Mouse (Mus musculus) heart, adult 9 months (tissue): ENCODE measurements around the gene Slc12a8.
A peak's percentile ranks its signal among the peaks of the same experiment; 100 is the strongest.

Experiments used
- DNase-seq, 2 experiments: peaks; one replicate each; pipeline ENCODE4 v3.0.0; 2022; ENCODE audit warnings: low spot score in 2 of 2

The Slc12a8 gene

GRCm38 (mm10) chr16:33583333-33583732 lies 66.2 kb downstream of the Slc12a8 start:
- DNase-seq = no peak

DNA sequence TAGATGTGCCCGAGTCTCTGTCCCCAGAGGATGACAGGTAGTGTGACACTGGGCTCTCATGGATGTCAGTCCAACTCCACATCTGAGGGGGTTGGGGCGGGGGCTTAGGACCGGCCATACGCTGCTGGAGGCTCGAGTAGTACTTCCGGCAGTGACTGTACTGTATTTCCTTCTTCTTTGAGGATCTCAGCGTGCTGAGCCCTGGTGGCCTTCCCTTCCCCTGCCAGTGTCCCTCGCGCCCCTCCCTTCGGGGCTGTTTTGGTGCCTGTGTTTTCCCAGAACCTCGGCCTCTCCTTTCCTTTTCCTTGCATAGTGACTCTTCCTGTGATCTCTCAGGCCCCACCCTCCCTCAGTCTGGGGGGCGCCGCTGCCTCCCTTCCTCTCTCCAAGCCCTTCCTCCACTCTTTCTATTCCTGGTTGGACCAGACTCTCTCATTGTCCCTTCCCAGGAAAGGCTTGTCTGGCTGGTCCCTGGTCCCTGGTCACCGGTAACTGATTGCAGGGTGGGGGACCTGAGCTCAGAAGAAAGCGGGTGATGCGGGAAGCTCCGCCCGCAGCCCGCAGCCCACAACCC lies 66.8 kb downstream of the Slc12a8 start:
- peak; percentile 80 to 85 for DNase-seq

GRCm38 (mm10) chr16:33584455-33585082 lies 67.4 kb downstream of the Slc12a8 start:
- DNase-seq = peak; percentile 62 to 78

DNA sequence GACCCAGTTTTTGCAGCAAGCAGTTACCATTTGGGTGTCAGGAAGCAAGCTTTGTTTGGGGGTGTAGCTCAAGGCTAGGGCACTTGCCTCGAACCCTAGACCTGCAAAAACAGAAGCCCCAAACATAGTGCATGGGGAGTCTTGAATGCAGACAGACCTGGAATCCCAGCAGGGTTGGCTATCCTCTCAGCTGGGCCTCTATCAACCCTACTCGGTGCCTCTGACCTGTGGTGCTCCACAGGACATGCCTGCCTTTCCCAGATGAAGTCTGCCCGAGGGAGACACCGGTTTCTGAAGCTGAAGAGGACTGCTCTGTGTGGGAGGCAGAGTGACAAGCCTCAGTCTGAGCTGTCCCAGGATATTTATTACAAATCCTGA lies 67.9 kb downstream of the Slc12a8 start:
- no peak for DNase-seq

- peak; percentile 85 to 90 for DNase-seq
Observed at GRCm38 (mm10) chr16:33587283-33588127, 70.4 kb downstream of the Slc12a8 start.

- no peak for DNase-seq
Observed at GRCm38 (mm10) chr16:33588845-33589244, 71.7 kb downstream of the Slc12a8 start.

- DNase-seq = no peak
Observed at GRCm38 (mm10) chr16:33590438-33590837, 73.3 kb downstream of the Slc12a8 start.

DNA sequence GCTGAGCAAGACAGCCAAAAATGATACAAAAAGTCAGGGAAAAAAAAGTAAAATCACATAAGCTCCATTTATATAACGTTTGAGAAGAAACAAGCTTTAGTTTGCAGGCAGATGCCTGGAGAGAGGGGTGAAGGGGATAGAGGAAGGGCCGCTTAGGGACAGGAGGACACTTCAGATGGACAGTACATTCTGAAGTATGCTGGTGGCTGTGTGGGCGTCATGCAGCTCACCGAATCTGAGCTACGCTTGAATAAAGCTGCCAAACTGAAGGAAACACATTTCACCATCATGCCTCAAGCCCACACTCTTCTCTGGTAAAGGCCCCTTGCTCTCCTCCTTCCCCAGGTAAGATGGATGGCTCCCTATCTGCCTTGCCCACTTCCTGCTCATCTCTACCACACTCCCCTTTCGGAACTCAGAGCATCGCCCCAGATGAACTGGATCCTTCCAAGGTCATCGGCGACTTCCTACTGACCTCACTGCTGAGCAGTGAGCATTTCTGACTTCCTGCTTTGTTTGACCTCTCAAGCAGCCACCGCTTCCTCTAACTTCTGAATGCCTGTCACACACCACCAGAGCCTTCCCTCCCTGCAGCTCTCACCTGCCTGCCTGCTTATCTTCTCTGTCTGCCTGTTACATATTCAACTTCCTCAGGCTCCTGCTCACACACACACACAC lies 74.4 kb downstream of the Slc12a8 start:
- DNase-seq = no peak

DNA sequence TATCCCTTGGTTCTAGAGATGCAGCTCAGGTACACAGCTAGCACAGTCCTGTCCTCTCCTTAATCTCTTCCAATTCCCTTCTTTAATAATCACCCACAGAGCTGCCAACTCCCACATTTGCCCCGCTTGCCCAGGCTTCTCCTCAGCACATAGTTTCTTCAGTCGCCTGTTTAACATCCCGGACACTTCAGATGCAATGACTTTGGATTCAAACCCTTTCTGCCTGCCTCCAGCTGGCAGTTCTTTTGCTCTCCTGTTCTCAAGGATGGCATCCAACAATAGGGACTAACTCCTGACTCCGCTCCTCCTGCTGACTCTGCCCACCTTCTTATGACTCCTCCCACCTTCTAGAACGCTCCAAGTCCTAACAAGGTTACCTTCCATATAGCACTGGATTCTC lies 75.2 kb downstream of the Slc12a8 start:
- no peak for DNase-seq

- DNase-seq = no peak
Observed at GRCm38 (mm10) chr16:33593467-33593866, 76.3 kb downstream of the Slc12a8 start.

DNA sequence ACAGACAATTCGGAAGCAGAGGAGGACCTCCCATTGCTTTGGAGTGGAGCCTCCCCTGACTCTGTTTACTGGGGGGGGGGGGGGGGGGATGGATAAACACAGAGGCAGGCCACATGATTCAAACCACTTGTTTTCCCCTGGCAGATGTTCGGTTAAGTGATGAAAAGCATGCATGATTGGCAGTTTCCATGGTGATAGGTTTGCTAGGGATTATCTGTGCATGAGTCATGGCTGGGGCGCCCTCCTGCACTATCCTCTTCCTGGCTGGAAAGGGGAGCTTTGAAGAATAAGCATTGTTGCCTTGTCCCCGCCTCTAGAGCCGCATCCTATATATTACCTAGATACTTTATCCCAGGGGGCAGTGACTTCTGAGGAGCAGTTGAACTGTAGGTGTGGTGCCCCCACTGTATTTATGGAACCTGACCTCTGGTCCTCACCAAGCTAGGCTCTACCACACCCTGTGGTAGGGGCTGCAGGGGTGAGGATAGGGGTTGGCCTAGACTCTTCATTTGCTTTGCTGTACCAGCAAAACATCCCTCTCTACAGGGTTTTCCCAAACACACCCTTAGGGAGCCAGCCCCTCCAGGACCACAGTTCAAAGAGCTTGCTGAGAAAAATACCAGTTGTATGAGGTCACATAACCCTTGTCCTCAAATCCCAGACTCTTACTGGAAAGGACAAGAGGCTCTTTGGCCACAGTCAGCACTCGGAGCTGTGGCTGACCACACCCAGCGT lies 77.1 kb downstream of the Slc12a8 start:
- peak; percentile 78 to 83 for DNase-seq

- peak; percentile 57 to 64 for DNase-seq
Observed at GRCm38 (mm10) chr16:33595235-33595769, 78.2 kb downstream of the Slc12a8 start.

DNA sequence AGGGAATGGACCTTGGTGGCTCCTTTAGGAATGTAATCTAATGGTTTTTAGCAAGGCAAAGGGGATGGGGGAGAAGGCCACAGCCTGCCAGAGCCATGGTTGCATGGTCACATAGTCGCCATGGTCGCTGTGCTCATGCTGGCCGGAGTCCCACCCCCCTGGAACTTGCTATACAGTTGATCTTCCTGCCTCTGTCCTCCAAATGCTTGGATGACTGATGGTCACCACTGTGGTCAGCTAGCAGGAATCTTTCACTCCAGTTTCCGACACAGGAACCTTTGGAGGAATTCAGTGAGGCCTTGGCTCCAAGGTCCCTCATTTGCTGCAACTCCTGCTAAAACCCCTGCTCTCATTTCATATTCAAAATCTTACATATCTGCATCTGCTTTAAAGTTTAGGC lies 79.1 kb downstream of the Slc12a8 start:
- no peak for DNase-seq

- no peak for DNase-seq
Observed at GRCm38 (mm10) chr16:33600216-33600615, 83.1 kb downstream of the Slc12a8 start.

GRCm38 (mm10) chr16:33601299-33601698 lies 84.2 kb downstream of the Slc12a8 start:
- no peak for DNase-seq

DNA sequence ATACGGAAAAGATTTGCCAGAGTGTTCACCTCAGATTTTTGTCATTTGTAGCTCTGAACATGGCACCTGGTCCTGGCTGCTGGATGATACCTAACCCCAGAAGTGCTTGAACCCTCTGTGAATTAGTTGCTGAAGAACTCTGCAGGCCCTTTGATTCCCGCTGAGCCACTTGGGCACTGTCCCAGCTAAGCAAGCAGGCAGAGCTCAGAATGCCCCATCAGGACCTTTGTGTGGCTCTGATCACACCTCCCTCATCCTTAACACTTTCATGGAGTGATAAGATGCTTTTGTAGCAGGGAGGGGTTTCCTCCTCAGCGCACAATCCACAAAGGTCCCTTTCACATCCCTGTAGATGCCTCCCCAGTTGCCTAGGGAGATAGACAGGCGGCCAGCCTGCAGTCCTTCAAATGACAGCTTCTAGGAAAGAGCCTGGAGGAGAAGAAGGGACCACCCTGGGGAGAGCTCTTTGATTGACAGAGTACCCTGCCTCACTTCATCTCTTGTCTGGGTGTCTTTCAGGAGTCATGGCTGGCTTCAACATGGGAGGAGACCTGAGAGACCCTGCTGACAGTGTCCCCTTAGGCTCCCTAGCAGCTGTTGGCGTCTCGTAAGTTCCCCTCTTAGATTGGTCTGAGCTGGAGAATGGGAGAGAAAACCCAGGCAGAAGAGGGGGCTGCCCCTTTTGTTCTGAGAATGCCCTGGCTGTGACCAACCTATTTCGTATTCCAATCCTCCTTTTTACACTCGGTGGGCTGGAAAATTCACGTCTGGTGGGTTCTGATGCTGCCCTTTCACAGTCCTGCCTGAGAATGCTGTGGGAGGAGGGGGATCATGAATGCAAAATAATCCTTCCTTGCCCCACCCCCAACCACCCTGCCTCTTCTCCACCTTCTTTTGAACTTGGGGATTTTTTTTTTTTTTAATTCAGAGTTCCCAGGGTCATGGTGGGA lies 88.8 kb downstream of the Slc12a8 start:
- no peak for DNase-seq

GRCm38 (mm10) chr16:33606691-33607532 lies 89.8 kb downstream of the Slc12a8 start:
- DNase-seq = peak; percentile 51 to 69

DNA sequence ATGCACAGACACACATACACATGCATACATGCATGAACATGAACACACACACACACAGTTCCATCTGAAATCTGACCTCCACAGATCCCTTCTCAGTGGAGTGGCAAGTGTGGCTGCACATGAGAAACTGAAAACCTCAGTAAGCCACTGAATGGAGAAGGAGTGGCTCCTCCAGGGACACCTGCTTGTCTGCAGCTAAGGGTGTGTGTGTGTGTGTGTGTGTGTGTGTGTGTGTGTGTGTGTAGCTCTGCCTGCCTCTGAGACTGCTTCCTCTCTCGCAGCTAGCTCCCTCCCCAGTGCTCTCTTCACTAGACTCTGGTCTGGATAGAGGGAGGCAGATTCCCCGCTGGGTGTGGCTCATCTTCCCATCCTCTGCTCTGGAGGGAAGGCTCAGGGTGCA lies 92.4 kb downstream of the Slc12a8 start:
- no peak for DNase-seq

GRCm38 (mm10) chr16:33610466-33610865 lies 93.3 kb downstream of the Slc12a8 start:
- DNase-seq = no peak
